Mouse (Mus musculus): ENCODE measurements around the gene Tmem175. TPM values are rescaled to one million over a fixed set of nuclear protein-coding genes. Genes with fewer than 3 reads are reported as not detected.

Gene Tmem175
- polyA plus RNA-seq, 1 experiment, result 50.8 TPM

DNA sequence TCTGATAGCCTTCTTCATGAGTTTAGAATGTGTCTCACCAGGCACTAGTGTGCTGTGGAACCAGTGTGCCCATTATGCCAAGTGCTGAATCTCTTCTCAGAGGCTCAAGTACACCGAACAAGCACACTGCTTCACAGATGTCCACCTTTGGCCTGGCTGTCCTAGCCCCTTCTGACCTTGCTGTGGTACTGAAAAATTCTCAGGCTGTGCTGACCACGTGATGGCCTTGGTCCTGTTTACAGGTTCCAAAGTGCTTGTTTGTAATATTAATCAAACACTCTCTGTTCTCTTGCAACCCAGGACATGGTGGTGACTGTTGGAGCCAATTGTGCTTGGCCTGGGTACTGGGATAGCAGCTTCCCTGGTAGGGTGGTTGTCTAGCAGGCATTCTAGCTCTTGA, 45.1 kb downstream of the Tmem175 start:
- no peak overlapping the region for H3K27ac ChIP-seq (ENCODE audit: insufficient read depth, low read length)
- no peak for TF ChIP-seq POLR2A (IDR thresholded peaks at IDR 0.05; ENCODE audit: borderline replicate concordance, insufficient read depth, low read length)
- TF ChIP-seq CTCF (IDR thresholded peaks at IDR 0.05; ENCODE audit: borderline replicate concordance, insufficient read depth, low read depth, low read length), result no peak
- no peaks in the 10 kb centered on the region for H3K27me3 ChIP-seq (ENCODE audit: control insufficient read depth, insufficient read depth, low read length)
- H3K4me3 ChIP-seq (replicated peaks; ENCODE audit: insufficient read depth, low read depth, low read length), result no peak overlapping the region
- H3K4me1 ChIP-seq (ENCODE audit: control insufficient read depth, insufficient read depth, low read length), result peaks cover 17% of the 10 kb centered on the region
- no peak for DNase-seq
- WGBS, result 80% methylated on average over 2 of the region's 2 CpGs

DNA sequence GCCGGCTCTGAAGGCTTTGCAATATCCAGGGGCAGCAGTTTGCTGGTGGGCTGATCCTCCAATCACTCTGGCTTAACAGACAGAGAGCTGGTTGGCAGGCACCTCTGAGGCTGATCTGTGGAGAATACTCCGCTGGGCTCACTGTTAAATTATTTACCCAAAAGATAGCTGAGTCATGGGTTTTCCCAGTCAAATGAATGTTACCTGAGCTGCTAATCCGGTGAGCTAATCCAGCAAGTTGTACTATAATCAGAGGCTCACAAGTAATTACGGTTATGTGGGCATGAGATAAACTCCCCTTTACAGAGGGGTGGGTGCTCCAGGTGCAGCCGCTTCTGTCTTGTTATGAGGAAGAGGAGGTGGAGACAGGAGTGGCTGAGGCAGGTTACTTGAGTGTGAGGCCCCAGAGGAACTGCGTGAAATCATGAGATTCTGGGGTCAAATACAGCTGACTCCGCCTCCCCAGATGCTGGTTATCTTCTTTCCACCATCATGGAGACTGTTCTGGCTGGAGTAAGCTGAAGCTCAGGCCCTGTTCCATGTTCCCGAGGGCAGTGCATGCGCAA, 45.8 kb downstream of the Tmem175 start, which contains the start of gene Slc26a1:
Slc26a1 (minus strand) TSS at position 319 of the 566 bp plus-strand sequence.
- no peak for DNase-seq
- H3K27ac ChIP-seq (ENCODE audit: insufficient read depth, low read length), result no peak within 1 kb of the TSS
- TF ChIP-seq POLR2A (IDR thresholded peaks at IDR 0.05; ENCODE audit: borderline replicate concordance, insufficient read depth, low read length) (no peak), CTCF (IDR thresholded peaks at IDR 0.05; ENCODE audit: borderline replicate concordance, insufficient read depth, low read depth, low read length) (no peak)
- no peak within 1 kb of the TSS for H3K4me3 ChIP-seq (replicated peaks; ENCODE audit: insufficient read depth, low read depth, low read length)
- WGBS, result 84% methylated on average over 9 of the region's 9 CpGs
- peaks cover 14% of the 10 kb centered on the region for H3K4me1 ChIP-seq (ENCODE audit: control insufficient read depth, insufficient read depth, low read length)
- H3K27me3 ChIP-seq (ENCODE audit: control insufficient read depth, insufficient read depth, low read length), result no peaks in the 10 kb centered on the region

DNA sequence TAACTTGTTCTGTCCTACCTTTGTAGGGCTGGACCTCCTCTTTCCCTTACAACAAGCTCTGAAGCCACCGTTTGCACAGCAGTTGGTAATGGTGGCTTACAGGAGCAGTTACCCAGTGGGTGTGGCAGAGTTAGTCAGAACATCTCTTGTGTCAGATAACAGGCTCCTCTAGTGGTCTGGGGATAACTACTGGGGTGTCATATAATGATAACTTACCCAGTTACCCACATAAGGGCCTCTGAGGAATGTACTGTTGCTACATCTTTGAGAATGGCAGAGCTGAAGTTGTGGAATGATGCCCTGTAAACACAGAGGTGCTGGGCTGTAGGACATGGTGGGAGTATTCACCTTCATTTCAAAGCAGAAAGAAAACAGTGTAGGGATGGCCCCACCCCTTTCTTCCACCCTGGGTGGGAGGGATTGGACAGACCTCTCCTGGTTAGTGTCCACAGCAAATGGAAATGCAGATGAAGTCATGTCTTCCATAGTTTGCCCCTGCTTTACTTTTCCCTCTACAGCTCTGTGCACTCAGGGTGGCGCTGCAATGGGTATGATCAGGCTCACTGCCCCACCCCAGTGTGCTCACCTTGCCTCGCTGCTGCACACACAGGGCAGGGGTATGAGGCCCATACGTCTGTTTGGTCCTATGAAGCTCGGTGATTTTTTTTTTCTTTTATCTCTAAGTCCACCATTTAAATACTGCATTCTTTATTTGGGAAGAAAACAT, 47.4 kb downstream of the Tmem175 start:
- Histone ChIP-seq H3K27ac (ENCODE audit: insufficient read depth, low read length) (peak overlapping the region; percentile 62), H3K4me3 (replicated peaks; ENCODE audit: insufficient read depth, low read depth, low read length) (peak overlapping the region; percentile 57), H3K27me3 (ENCODE audit: control insufficient read depth, insufficient read depth, low read length) (no peaks in the 10 kb centered on the region), H3K4me1 (ENCODE audit: control insufficient read depth, insufficient read depth, low read length) (peaks cover 14% of the 10 kb centered on the region)
- TF ChIP-seq CTCF (IDR thresholded peaks at IDR 0.05; ENCODE audit: borderline replicate concordance, insufficient read depth, low read depth, low read length), result 0 out of 2 replicates have a peak, but pooled peaks have one; percentile 11
- TF ChIP-seq POLR2A (IDR thresholded peaks at IDR 0.05; ENCODE audit: borderline replicate concordance, insufficient read depth, low read length), result no peak
- WGBS, result 17% methylated on average over 5 of the region's 5 CpGs
- DNase-seq, result no peak

DNA sequence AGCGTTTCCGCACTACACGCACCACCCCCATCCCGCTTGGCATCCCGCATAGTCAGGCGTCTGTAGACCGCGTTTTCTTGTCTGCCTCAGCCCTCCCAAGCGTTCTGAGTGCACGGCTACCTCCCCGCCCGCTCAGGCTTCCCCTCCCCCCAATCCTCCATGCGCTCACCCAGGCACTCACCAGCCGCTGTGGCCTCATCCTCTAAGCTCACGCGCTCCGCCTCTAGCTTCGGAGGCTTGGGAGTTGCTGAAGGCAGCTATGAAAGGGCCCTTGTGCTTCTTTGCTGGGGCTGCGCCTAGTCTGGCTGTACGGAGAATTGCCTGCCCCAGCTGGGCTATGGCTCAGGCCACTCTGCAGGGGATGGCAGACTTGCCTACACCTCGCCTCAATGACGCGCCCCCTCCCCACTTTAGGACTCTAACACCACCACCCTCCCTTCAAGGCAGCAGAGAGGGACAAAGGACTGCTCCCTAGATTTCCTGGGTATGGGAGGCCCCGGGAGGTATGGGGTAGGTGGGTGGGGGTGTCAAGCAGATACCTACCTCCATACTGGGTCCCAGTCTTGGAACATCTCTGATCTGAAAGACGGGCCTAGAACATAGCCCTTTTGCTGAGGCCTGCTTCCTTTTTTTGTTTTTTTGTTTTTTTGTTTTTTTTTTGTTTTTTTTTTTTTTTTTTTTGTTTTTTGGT, 48.2 kb downstream of the Tmem175 start:
- H3K27ac ChIP-seq (ENCODE audit: insufficient read depth, low read length), result peak overlapping the region; percentile 62
- peak overlapping the region; percentile 57 for H3K4me3 ChIP-seq (replicated peaks; ENCODE audit: insufficient read depth, low read depth, low read length)
- peaks cover 14% of the 10 kb centered on the region for H3K4me1 ChIP-seq (ENCODE audit: control insufficient read depth, insufficient read depth, low read length)
- DNase-seq, result peak; percentile 69 to 73
- no peaks in the 10 kb centered on the region for H3K27me3 ChIP-seq (ENCODE audit: control insufficient read depth, insufficient read depth, low read length)
- WGBS, result 4% methylated on average over 25 of the region's 25 CpGs
- TF ChIP-seq POLR2A (IDR thresholded peaks at IDR 0.05; ENCODE audit: borderline replicate concordance, insufficient read depth, low read length) (no peak), CTCF (IDR thresholded peaks at IDR 0.05; ENCODE audit: borderline replicate concordance, insufficient read depth, low read depth, low read length) (no peak; the same call in 1 of the 2 replicates)

DNA sequence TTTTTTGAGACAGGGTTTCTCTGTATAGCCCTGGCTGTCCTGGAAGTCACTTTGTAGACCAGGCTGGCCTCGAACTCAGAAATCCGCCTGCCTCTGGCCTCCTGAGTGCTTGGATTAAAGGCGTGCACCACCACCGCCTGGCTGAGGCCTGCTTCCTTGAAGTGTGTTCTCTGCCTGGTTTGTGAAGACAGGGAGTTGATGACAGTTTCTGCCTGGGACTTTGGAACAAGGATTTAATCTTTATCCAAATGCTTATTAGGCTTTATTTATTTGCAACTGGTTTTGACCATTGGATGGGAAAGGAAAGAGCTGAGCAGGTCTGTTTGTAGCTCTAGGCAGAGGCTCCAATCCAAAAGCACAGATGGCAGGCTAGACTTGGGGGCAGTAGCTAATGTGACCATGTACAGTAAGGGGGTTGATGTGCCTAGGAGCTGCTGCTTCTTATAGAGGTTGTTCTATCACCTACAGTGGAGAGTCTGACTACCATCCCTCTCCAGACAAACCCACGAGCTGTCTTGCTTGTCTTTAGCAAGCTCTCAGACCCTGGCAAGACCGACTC, 48.8 kb downstream of the Tmem175 start:
- 0 out of 2 replicates have a peak overlapping the region, but pooled peaks have one; percentile 12 for H3K27ac ChIP-seq (ENCODE audit: insufficient read depth, low read length)
- H3K27me3 ChIP-seq (ENCODE audit: control insufficient read depth, insufficient read depth, low read length), result no peaks in the 10 kb centered on the region
- TF ChIP-seq CTCF (IDR thresholded peaks at IDR 0.05; ENCODE audit: borderline replicate concordance, insufficient read depth, low read depth, low read length) (no peak), POLR2A (IDR thresholded peaks at IDR 0.05; ENCODE audit: borderline replicate concordance, insufficient read depth, low read length) (no peak)
- DNase-seq, result peak in 1 of 2 experiments; percentile 51
- 85% methylated on average over 6 of the region's 6 CpGs for WGBS
- peaks cover 14% of the 10 kb centered on the region for H3K4me1 ChIP-seq (ENCODE audit: control insufficient read depth, insufficient read depth, low read length)
- H3K4me3 ChIP-seq (replicated peaks; ENCODE audit: insufficient read depth, low read depth, low read length), result no peak overlapping the region

DNA sequence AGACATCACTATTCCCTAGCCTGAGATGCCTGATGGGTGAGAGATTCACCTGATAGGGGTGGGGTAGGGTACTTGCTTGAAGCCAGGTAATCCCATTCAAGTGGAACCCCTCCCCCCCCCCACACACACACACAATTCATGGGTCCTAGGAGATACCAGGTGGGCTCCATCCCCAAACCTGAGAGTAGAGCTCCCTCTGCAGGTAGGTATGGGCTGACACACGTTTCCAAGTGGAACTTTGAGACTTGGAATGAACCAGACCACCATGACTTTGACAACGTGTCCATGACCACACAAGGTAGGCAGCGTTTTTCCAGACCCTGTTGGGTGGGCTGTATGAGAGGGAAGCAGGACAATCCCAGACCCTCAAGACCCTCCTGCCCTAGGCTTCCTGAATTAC, 50.3 kb downstream of the Tmem175 start:
- TF ChIP-seq POLR2A (IDR thresholded peaks at IDR 0.05; ENCODE audit: borderline replicate concordance, insufficient read depth, low read length) (no peak), CTCF (IDR thresholded peaks at IDR 0.05; ENCODE audit: borderline replicate concordance, insufficient read depth, low read depth, low read length) (peak; percentile 26; the same call in 1 of the 2 replicates)
- 63% methylated on average over 3 of the region's 3 CpGs for WGBS
- DNase-seq, result no peak

DNA sequence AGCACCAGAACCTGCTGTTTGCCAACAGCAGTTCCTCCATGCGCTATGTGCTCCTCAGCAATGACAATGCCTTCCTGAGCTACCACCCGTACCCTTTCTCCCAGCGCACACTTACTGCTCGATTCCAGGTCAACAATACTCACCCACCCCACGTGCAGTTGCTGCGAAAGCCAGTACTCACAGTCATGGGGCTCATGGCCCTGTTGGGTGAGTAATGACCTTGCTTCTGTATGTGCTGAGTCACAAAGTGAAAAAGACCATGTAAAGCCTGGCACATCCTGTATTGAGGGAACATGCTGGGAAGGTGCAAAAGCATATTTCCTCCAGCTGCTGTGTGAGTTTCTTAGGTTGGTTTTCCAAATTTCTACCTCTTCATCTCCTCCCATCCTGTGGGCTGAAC, 51.3 kb downstream of the Tmem175 start:
- no peak overlapping the region for H3K27ac ChIP-seq (ENCODE audit: insufficient read depth, low read length)
- H3K27me3 ChIP-seq (ENCODE audit: control insufficient read depth, insufficient read depth, low read length), result no peaks in the 10 kb centered on the region
- H3K4me1 ChIP-seq (ENCODE audit: control insufficient read depth, insufficient read depth, low read length), result peaks cover 14% of the 10 kb centered on the region
- no peak overlapping the region for H3K4me3 ChIP-seq (replicated peaks; ENCODE audit: insufficient read depth, low read depth, low read length)
- DNase-seq, result no peak
- TF ChIP-seq CTCF (IDR thresholded peaks at IDR 0.05; ENCODE audit: borderline replicate concordance, insufficient read depth, low read depth, low read length), result no peak
- 88% methylated on average over 6 of the region's 6 CpGs for WGBS

More for the DNA sequence above, 50.3 kb downstream of the Tmem175 start:
- Histone ChIP-seq H3K4me1 (ENCODE audit: control insufficient read depth, insufficient read depth, low read length) (peaks cover 14% of the 10 kb centered on the region), H3K4me3 (replicated peaks; ENCODE audit: insufficient read depth, low read depth, low read length) (no peak overlapping the region), H3K27me3 (ENCODE audit: control insufficient read depth, insufficient read depth, low read length) (no peaks in the 10 kb centered on the region), H3K27ac (ENCODE audit: insufficient read depth, low read length) (no peak overlapping the region)
